Mouse (Mus musculus) kidney, adult 2 months (tissue): Measurements from ENCODE around the gene Fsd2.

Experiments used
- CTCF ChIP-seq: fragments of 200-500 bp; conservative IDR thresholded peaks from 2 replicates; pipeline ENCODE4 v1.5.1; 2011; ENCODE audit warnings: low read depth, mild to moderate bottlenecking, control low read depth, low read length, moderate library complexity, mixed read lengths; ENCODE audit not compliant: insufficient read depth, insufficient read length
- POLR2A ChIP-seq: fragments of 200-500 bp; IDR thresholded peaks from one replicate; pipeline ENCODE4 v1.6.1; 2011; ENCODE audit warnings: low read depth, low read length, control low read depth

GRCm38 (mm10) chr7:81573821-81574220, 7.1 kb upstream of the Fsd2 start:
- TF ChIP-seq CTCF (no peak), POLR2A (no peak)
